Mouse (Mus musculus) CH12F3 (cell line): ENCODE data around the gene Mpp4.

Source experiments
- in situ Hi-C: fragments of 300-500 bp; cut with MboI; formaldehyde crosslinking; loops from 2 replicates; pipeline ENCODE4 v1.14.3; 2020; ENCODE audit warnings: low sequenced_read_pairs

Gene Mpp4

DNA sequence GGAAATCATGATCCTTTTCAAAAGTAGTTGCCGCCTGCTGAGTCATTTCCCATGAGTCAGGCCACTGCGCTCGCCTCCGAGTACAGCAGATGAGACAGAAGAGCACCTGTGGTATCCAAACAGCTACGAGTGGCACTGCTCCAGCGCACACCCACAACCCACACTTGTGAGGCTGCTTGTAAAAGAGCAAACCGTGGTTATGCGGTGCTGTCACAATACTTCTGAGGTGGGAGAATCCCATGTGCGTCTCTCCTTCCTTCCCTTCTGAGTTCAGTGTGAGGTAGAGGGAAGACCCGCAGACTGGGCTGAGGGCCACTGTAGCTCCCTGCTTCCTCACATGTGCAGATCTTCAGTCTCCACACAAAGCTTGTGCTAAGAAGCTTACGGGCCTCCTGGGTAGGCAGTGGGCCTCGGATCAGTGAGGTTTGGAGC, at the start of gene Mpp4:
Gene Mpp4 (minus strand): TSS at position 360 of the 432 bp plus-strand sequence.
- in situ Hi-C loops: no loop called here

DNA sequence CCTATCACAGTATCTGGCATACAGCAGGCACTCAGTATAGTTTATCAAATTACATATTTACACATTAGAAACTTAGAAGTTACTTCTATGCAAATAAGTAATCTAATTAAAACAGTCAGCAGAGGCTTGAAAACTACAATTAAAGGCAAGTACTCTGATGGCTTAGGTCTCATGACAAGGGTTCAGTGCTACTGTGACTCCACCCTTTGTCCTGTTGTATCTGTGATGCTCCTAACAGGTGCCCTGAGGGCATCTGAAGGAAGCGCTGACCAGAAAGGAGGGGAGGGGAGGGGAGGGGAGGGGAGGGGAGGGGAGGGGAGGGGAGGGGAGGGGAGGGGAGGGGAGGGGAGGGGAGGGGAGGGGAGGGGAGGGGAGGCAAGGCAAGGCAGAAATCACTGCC, 49.8 kb upstream of the Mpp4 start:
- in situ Hi-C loops: no loop called here

DNA sequence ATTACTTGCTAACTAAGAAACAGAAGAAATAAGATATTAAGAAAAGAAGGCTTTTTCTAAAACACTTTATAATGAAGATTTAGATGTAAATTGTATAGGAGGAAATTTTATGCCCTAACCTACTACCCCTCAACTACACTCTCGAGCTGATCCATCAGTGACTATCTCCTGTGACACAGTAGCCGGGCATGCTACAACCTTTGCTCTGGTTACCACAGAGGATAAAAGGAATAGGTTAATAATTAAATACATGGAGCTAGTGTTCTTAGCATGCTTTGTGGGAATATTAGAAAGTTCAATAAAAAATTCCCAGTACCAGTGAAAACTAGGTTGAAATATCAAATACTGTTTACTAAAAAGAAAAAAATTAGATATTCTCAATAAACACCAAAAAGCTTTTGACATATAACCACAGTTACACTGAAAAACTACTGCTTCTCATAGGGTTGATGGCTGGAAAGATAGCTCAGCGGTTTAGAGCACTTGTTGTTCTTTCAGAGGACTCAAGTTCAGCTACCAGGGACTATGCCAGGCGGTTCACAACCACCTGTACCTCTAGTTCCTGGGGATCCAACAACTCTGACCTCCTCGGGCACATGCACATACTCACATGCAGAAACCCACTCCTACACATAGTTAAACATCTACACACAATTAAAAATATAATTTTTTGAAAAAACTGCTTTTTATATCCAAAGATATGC, 49.0 kb upstream of the Mpp4 start:
- in situ Hi-C loops: no loop called here

DNA sequence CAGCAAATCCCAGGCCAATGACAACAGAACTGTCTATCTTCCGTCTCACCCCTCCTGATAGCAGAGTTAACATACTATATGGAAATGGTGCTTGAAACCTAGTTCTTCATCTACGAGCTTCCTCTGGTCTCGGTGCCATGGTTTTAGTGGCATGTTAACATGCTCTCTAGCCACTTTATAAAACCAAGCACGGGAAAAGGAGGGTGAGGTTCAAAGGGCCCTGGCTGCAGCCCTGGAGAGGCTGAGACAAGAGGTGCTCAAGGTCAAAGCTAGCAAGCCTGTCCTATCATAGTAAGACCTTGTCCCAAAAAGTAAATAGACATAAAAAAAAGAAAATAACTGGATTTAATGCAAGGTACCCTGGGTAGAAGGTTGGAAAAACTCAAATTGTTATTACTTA, 48.5 kb upstream of the Mpp4 start:
- in situ Hi-C loops: no loop called here

DNA sequence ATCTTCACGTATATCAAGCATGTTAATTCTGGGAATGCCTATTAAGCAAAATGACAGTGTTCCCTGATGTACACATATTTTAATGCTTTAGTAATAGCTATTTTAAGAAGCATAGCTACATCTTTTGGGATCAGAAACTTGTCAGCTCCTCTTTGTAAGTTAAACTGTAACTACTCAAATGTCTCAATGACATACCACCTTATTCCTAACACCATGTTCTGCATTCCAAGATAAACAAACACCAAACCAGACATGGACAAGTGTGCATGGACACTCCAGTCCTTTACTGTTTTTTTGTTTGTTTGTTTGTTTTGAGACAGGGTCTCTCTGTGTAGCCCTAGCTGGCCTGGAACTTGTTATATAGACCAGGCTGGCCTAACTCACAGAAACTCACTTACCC, 45.1 kb upstream of the Mpp4 start:
- in situ Hi-C loops: no loop called here

DNA sequence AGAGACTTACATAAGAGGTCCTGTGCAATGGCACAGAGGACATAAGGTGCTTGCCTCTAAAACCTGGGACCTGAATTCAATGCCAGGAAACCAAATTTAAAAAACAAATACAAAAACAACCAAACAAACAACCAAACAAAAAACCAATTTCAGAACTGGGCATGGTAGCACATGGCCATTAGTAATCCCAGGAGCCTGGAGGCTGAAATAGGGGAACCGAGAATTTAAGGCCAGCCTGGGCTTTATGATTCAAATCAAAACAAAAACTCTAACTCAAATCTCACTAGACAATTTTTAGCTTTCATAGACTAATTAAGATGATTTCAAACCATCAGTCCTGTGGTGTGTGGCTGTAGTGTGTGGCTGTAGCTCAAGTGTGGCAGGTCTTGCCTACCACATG, 41.3 kb upstream of the Mpp4 start:
- in situ Hi-C loops: no loop called here

DNA sequence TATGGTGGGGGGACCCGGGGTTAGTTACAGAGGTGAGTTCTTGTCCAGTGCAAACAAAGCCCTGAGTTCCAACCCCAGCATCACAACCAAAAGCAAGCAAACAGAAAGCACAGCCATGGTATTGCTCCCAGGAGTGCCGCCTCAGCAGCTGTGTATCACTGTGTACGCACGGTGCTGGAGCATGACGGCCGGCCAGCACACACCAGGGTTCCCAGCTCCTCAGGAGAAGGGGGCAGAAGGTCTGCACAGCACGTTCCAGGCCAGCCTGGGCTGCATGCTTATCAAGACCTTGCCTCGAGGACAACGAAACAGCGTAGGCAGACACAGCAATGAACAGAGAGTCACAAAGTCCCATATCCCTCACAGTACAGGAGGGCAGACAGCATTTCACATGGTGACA, 39.2 kb upstream of the Mpp4 start:
- in situ Hi-C loops: no loop called here

DNA sequence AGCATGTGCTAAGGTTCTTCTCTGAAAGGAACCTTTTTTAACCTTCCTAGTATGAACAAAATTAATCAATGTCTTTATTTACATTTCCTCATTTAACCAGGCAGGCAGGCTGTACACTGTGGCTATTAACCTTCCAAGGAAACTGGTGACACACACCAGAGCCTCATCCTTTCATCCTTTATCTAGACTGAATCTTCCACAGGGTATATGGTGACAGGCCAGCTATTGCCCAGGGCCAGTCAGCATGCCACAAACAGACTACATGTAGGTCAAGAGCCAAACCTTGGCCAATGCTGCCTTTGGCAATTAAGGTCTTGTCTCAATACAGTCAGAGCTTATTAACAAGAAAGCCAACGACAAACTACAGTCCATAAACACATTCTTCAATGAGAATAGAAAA, 38.4 kb upstream of the Mpp4 start:
- in situ Hi-C loops: no loop called here

DNA sequence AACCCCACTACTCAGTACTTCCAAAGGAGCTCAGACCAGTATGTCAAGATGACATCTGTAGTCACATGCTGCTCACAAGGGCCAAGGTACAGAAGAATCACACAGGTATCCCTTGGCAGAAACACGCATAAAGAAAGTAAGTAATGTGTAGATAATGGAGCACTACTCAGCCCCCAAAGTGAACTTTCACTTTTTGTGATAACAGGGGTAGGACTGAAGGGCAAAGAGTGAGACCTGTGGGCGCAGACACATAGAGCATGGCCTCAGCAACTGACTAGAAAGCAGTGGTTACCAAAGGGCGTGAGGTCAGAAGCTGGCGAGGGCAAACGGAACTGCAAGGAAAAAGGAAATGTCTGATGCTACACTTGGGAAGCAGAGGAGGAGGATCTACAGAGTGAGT, 37.8 kb upstream of the Mpp4 start:
- in situ Hi-C loops: no loop called here

DNA sequence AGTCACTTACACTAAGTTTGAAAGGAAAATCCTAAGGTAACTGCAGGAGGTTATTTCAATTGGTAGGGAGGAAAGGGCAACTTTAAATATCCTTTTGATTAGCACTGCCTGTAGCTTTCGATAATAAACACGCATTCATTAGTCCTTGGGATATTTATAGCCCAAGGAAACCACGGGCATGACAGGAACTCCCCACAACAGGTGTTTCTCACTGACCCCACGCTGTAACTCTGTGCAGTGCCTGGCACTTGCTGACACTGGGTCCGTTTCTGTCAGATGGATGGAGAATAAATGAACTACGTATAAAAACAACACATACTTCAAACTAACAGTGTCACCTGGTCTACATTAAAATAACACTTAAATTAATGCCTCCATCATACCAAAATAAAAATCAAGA, 31.8 kb upstream of the Mpp4 start:
- in situ Hi-C loops: no loop called here

DNA sequence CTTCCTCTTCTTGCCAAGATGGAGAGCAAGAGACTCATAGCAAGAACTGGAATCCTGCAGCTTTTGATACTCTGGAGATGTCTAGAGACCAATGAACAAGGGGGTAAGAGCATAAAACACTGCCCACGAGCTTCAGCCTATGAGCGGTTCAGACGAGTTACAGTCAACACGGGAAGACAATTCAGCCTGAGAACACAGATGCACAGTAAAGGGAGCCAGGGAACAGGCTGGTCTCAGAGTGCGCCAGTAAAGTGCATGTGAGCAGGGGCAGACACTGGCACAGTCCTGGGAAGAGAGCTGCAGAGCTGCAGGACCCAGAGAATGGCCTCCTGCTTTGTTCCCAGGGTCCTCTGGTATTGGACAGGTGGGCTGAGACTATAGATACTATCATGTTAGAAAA, 24.6 kb upstream of the Mpp4 start:
- in situ Hi-C loops: no loop called here

DNA sequence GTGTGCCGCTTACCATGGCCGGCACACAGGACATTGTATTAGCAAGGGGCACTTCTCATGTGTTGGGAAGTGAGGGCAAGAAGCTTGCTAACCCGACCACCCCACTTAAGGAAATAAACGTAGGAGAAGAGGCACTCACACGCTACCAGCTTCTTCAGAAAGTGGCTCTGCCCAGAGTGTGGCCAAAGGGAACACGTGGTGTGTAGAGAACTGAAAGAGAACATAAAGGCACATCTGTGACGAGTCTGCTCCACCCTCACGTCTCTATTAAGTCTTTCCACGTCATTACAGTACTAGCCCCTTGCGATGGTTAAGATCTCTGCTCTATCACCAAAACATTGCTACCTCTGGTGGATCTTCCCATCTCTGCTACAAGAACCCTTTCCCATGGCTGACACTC, 23.1 kb upstream of the Mpp4 start:
- in situ Hi-C loops: no loop called here

DNA sequence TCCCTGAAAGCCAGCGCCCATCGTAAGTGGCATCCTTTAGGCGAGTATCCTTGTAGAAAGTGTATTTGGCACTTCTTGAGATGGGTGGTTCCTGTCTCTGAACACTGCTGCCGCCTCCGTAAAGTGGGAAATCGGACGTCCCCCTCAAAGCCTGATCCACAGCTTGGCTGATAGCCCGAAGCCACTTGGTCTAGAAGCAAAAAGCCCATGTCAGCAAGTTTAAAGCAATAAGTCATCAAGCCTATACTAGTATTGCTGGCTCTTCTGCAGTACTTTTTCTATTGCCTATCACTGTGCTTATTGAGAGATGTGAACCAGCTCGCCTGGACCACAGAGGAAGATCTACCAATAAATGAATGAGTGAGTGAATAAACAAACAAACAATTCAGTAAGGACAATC, 22.2 kb upstream of the Mpp4 start:
- in situ Hi-C loops: no loop called here

DNA sequence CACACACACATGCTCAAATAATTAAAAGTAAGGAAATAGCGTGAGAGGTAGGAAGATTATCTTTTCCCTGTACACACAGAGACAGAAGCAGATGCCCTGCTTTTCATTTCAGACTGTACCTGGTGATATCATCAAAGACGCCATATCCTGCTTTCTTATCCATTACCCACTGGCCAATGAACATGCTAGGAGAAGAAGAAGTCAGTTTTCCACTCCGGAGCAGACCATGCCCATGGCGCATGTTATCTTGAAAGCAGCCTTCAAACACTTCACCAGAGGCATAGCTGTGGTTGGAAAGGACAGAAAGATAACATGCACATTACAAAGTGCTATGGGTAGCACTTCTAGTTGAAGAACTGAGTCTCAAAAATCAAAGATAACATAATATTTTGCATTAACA, 19.9 kb upstream of the Mpp4 start:
- in situ Hi-C loops: no loop called here

DNA sequence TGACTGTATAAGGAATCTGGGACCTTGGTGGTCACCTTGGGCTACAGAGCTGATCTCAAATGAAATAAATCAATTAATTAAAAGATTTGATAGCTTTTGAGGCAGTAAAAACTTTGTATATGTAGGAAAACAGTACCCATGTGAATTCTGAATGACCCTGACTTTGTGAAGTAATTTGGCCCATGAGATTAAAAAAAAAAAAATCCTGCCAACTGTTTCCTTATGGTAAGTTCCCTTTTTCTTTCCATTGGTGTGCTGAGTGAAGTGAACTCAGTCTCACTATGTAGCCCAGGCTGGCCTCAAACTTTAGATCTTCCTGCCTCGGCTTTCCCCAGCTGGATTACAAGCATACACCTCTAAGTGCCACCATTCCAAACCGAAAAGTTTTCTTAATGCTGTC, 19.2 kb upstream of the Mpp4 start:
- in situ Hi-C loops: no loop called here

DNA sequence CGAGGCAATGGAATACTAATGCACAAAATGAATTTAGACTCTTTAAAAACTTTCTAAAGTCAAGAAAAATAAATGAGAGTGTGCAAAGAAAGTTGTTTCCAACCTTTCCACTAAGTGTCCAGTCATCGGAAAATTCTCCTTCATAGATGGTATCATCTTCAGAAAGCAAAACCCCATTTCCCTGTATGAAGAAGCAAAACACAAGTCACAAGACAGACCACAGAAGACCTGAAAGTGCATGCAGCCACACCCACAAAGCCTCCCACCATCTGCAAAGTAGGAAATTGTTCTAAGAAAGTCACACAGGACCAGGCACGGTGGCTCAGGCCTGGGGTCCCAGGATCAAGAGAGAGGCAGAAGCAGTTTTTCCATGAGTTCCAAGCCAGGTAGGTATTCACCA, 16.8 kb upstream of the Mpp4 start:
- in situ Hi-C loops: no loop called here

DNA sequence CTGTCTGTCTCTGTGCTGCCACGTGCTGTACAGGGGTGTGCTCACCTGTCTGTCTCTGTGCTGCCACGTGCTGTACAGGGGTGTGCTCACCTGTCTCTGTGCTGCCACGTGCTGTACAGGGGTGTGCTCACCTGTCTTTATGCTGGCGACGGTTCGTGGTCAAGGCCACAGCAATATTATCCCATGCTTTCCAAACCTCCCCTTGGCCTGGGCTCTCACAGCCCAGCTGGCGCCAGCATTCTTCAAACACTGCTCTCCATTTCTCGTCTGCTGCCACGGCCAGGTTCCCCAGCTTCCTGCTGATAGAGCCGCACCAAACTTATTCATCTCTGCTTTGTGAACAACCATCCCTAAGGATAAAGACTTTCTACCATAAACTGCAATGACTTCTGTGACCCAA, 15.2 kb upstream of the Mpp4 start:
- in situ Hi-C loops: no loop called here

DNA sequence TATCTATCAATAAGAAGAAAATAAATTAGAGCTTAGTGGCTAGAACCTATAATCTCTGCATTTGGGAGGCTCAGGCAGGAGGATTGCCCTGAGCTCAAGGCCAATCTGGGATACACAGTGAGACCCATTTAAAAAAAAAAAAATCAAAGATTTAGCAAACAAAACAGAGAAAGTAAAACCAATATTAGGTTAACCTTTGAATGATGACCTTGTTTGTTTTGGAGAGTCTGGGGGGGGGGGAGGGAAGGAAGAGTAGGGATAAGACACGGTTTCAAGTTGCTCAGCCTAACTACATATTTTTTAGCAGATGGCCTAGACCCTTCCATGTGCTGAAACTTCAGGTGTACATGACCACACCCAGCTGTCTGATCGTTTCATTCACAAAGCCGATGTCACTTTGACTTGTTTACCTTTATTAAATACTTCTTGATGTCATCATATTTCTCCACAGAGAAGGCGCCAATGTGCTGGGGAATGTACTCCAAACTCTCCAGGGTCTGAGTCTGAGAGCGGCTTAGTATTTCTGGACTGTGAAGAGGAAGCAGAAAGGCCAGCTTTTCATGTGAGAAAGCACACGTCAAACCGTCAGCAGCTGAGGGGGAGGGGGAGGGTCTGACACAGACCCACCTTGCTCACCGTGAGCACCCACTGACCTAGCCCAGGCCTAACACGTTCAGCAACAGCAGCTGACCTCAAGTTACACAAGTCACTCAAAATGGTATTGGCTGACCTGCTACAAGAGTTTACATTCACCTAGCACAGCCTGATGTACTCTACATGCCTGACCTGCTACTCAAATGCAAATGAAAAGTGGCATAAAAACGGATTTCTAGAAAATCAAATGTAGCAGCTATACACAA, 11.6 kb upstream of the Mpp4 start:
- in situ Hi-C loops: no loop called here

DNA sequence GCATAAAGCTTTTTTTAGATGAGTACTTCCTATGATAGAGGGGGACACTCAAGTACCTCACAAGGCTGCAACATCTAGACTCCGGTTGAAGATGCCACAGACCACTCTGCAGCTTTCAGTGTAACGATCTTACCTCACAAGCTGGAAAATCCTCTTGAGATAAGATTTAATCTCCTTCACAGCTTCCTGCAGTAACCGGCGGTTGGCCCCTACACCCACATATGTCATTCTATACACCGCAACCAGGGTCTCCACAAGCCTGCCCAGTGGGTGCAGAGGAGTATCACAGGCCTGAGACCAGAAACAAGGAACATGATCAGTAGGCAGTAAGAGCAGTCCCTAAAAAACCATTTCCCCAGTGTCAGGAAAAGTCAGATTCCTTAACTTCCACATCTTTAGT, 9.8 kb upstream of the Mpp4 start:
- in situ Hi-C loops: no loop called here

DNA sequence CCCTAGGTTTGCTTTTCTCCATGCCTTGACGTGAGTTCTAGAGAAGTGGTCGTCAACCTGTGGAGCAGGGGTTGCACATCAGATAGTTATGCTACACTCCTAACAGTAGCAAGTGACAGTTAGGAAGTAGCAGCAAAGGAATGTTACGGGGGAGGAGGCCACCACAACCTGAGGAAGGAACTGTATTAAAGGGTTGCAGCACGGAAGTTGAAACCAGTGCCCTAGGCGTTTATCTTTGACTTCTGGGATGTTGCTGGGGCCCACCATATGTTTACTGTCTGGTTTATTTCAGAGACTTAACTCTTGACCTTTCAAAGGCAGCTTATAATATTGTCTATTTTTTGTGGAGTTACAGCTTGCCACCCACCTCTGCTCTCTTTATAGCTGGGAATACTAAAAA, 8.7 kb upstream of the Mpp4 start:
- in situ Hi-C loops: no loop called here

DNA sequence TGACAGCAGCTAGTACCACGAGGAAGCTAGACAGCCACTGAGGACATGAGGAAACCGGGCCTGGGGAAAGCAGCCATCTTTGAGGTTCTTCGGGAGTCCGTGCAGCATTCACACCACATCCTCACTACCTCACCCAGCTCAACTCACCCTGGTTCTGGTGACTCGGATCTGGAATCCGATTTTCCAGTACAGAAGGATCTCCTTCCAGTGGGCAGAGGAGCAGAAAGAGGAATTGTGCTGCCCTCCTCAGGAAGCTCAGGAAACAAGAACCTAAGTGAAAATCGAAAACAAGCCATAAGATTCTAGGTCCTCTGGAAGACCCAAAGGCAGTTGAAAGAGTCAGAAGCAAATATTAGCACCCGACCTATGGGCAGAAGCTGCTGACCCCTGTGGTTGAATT, 7.1 kb upstream of the Mpp4 start:
- in situ Hi-C loops: no loop called here

DNA sequence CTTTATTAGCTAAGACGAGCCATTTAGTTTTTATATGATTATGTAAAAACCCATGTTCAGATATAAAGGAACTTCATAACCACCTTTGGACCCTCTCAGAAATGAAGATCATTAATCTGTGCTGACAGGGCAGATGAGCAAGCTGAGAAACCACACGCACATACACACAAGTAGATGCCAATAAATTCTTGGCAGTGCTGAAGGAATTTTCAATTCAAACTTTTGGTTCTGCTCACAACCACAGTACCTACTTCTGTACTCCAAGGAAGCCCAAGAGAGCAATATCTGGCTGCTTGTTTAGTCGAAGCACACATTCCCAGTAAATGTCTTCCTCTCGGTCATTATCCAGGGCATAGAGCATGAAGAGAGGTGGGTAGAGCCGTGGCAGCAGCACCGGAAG, 6.4 kb upstream of the Mpp4 start:
- in situ Hi-C loops: no loop called here

DNA sequence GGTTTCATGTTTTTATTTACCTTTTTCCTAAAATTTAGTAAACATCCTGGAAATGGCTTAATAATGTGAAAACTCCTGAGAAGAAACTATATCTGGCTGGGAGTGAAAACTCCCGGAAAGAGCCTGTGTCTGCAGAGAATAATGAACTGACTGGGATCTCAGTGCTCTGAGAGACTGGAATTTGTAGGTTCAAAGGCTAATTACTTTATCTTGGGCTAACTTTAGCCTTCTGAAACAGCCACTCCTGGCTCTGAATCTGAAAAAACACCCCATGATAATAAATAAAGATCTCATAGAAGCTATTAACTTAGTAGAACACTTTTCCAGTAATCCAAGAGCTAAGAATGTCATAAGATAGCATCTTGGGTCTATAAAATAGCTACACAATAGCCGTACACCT, 5.4 kb upstream of the Mpp4 start:
- in situ Hi-C loops: no loop called here
